7 mouse cellular contexts compared by ENCODE assay signal in genomic region chr4:128579182-128579581, GRCm38 (mm10). TPM values are rescaled to one million over a fixed set of nuclear protein-coding genes. Genes with fewer than 3 reads are reported as not detected.
DNase-seq lines count a peak whose midpoint lies in the region; ATAC-seq lines count a peak whose summit lies in the region.

No protein-coding gene starts in this region.

- peak; percentile 47; the same call in 1 of the 2 replicates for ATAC-seq in common myeloid progenitor, adult 5-6 weeks (replicated peaks; ENCODE audit: low read depth, poor library complexity, severe bottlenecking)

- peak; percentile 53 for DNase-seq in 416B (ENCODE audit: low read depth)
- DNase-seq in B cell, adult 2 months, result peak; percentile 81 to 84
- DNase-seq in lung, postnatal 25 days (ENCODE audit: low spot score), result peak; percentile 21
- no peak for DNase-seq in cerebellum, postnatal 36 days
- no peak for DNase-seq in layer of hippocampus, postnatal 10 days (ENCODE audit: low spot score in 2 of 2)
- no peak for DNase-seq in Muller cell, postnatal 12 days (ENCODE audit: inconsistent ontology term)

RNA-seq across cellular contexts. Expression of gene Zscan20, which starts 30.7 kb away (rescaled TPM):
- 2.6 and 3.2 TPM in 2 replicates for total RNA-seq in common myeloid progenitor, adult 5-6 weeks (2017)
- 1 to 10 TPM; 5.4 to 7.7 TPM for total RNA-seq in layer of hippocampus, postnatal 10 days (2021)

RNA-seq across cellular contexts. Expression of gene Tlr12, which starts 39.2 kb away (rescaled TPM):
- total RNA-seq in common myeloid progenitor, adult 5-6 weeks (2017), result 0.44 and 1.1 TPM in 2 replicates
- total RNA-seq in layer of hippocampus, postnatal 10 days (2021), result 1 to 10 TPM in 1 of 2 experiments, under 1 TPM in 1; 0.87 to 1.8 TPM

Comparison
In these comparisons a context has a peak if more than half of its experiments do, and no peak if none do; other contexts are left out.
1. DNase-seq: peak in 416B (single experiment), B cell, adult 2 months (2 of 2) and lung, postnatal 25 days (single experiment); none in cerebellum, postnatal 36 days (0 of 2), layer of hippocampus, postnatal 10 days (0 of 2) and Muller cell, postnatal 12 days (single experiment).